Mouse (Mus musculus): ENCODE data around the gene Zfp764. TPM values are rescaled to one million over a fixed set of nuclear protein-coding genes. Genes with fewer than 3 reads are reported as not detected.
A peak's percentile ranks its signal among the peaks of the same experiment; 100 is the strongest.
"Not testable (repeated sequence)": the region's sequence is repeated elsewhere in the genome, so short reads cannot be mapped to it uniquely, and the experiment has no call there.

Gene Zfp764
- polyA plus RNA-seq, 1 experiment, result 8.5 TPM

DNA sequence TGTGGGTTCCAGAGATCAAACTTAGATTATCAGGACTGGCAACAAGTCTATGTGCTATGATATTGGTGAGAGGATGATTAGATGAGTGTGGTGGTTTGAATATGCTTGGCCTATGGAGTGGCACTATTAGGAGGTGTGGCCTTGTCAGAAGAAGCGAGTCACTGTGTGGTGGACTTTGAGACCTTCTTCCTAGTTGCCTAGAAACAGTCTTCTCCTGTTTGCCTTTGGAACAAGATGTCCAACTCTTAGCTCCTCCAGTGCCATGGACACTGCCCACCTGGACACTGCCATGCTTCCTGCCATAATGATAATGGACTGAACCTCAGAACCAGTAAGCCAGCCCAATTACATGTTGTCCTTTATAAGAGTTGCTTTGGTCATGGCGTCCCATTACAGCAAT, 19.3 kb upstream of the Zfp764 start:
- TF ChIP-seq CTCF (IDR thresholded peaks at IDR 0.05; ENCODE audit: low read depth, low read length) (no peak), POLR2A (IDR thresholded peaks at IDR 0.05; ENCODE audit: borderline replicate concordance, low read depth, low read length) (no peak)
- Histone ChIP-seq H3K4me1 (ENCODE audit: control insufficient read depth, insufficient read depth, low read length) (0 out of 2 replicates have a peak, but pooled peaks cover 2% of the 10 kb centered on the region), H3K27ac (ENCODE audit: insufficient read depth, low read depth, low read length) (no peak overlapping the region), H3K4me3 (ENCODE audit: insufficient read depth, low read length) (no peak overlapping the region)

DNA sequence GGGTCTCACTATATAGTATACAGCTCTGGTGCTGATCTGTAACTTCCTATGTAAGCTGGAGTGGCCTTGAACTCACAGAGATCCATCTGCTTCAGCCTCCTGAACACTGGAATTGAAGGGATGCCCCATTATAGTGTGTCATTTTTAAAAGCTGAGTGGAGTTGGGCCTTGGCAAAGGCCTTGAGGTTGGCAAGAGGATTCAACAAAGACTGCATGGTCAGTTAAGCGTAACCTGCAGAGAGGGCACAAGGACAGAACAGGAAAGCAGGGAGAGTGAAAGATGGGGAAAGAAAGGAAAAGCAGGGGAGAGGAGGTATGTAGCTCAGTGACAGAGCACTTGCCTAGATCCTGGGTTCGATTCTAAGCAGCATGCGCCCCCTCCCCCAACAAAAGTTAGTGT, 18.7 kb upstream of the Zfp764 start:
- Histone ChIP-seq H3K27ac (ENCODE audit: insufficient read depth, low read depth, low read length) (no peak overlapping the region), H3K4me3 (ENCODE audit: insufficient read depth, low read length) (no peak overlapping the region), H3K4me1 (ENCODE audit: control insufficient read depth, insufficient read depth, low read length) (0 out of 2 replicates have a peak, but pooled peaks cover 4% of the 10 kb centered on the region)
- no peak for TF ChIP-seq POLR2A (IDR thresholded peaks at IDR 0.05; ENCODE audit: borderline replicate concordance, low read depth, low read length)

DNA sequence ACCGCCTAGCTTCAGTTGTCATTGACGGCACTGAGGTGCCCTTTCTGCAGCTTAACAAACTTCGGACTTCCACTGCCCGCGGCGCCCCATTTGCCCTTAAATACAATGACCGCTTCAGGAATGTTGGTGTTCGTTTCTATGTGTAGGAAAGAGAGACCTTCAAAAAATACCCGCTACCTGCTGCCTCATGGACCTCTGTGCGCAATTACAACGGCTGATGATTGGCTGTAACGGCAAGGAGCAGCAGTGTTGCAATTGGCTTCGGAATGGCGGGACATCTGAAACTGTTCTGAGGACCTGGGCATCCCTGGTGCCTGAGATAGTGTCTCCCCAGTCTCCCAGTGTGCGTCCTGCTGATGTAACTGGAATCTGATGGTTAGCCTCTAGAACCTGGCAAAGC, 15.6 kb upstream of the Zfp764 start:
- H3K27ac ChIP-seq (ENCODE audit: insufficient read depth, low read depth, low read length), result no peak overlapping the region
- peak overlapping the region; percentile 82 for H3K4me3 ChIP-seq (ENCODE audit: insufficient read depth, low read length)
- 0 out of 2 replicates have a peak, but pooled peaks cover 4% of the 10 kb centered on the region for H3K4me1 ChIP-seq (ENCODE audit: control insufficient read depth, insufficient read depth, low read length)
- no peak for TF ChIP-seq POLR2A (IDR thresholded peaks at IDR 0.05; ENCODE audit: borderline replicate concordance, low read depth, low read length)
- TF ChIP-seq CTCF (IDR thresholded peaks at IDR 0.05; ENCODE audit: low read depth, low read length), result no peak

DNA sequence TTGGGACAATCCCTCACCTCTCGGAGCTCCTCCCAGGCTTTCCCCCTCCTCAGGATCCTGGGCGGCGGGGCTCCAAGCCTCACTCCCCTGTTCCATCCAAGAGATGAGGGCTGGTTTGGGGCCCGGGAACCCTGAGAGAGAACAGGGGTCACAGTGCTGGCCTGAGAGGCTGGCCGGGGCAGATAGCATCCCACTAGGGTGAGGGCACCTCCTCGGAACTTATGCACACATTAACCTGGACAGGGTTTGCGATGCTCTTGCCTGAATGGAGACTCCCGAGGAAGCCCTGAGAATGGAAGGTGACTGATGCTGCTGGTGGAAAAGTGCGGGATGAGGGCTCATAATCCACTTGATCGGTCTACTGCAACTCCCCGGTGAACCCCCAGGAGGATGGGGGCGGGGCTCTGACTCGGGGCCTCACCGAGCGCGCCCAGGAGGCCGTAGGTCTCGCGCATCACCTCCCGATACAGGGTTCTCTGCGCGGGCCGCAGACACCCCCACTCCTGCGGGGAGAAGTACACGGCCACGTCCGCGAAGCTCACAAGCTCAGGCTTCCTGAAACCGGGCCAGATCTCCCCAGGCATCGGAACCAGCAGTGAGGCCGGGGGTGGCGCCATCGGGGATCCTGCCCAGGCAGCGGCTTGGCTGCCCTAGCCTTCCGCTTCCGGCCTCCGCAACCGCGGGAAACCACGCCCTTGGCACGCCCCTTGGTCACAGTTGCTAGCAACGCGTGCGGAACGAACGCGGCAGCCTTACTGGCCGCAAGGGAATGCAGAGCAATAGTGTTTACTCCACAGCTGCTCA, 15.0 kb upstream of the Zfp764 start, which contains the start of gene Zfp688:
Zfp688 (minus strand) TSS at position 681 of the 804 bp plus-strand sequence.
- no peak for TF ChIP-seq POLR2A (IDR thresholded peaks at IDR 0.05; ENCODE audit: borderline replicate concordance, low read depth, low read length)
- Histone ChIP-seq H3K27ac (ENCODE audit: insufficient read depth, low read depth, low read length) (peak within 1 kb of the TSS; percentile 38), H3K4me1 (ENCODE audit: control insufficient read depth, insufficient read depth, low read length) (0 out of 2 replicates have a peak, but pooled peaks cover 4% of the 10 kb centered on the region), H3K4me3 (ENCODE audit: insufficient read depth, low read length) (peak within 1 kb of the TSS; percentile 82)

DNA sequence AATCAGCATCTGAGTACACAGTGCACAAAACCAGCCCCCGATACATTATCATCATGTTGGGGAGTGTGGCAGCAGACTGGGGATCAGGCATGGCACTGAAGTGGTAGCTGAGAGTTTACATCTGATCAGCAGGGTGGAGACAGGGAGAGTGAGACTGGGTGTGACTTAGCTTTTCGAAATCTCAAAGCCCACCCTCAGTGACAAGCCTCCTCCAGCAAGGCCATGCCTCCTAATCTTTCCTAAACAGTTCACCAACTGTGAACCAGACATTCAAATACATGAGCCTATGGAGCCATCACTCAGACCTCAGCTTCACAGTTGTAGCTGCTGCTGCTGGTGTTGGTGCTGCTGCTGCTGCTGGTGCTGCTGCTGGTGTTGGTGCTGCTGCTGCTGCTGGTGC, 4.8 kb upstream of the Zfp764 start:
- TF ChIP-seq CTCF (IDR thresholded peaks at IDR 0.05; ENCODE audit: low read depth, low read length) (no peak), POLR2A (IDR thresholded peaks at IDR 0.05; ENCODE audit: borderline replicate concordance, low read depth, low read length) (no peak)

DNA sequence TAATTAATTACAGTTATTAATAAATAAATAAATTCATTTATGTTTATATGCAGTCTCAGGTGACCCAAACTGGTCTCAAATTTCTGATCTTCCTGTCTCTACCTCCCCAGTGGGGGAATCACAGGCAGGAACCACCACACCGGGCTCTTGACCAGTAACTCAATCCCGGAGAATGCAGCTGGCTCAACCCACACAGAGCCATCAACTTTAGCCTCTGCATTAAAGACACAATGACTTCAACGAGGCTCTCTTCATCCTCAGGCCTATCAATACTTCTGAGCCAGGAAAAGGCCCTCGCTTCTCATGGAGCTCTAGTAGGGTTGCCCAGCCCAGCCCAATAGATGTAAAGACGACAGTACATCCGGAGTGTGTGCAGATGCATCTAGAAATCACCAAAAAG, 2.5 kb downstream of the Zfp764 start:
- H3K4me3 ChIP-seq (ENCODE audit: insufficient read depth, low read length); H3K4me1 ChIP-seq (ENCODE audit: control insufficient read depth, insufficient read depth, low read length); H3K27ac ChIP-seq (ENCODE audit: insufficient read depth, low read depth, low read length): not testable (repeated sequence)

More for the DNA sequence above, 4.8 kb upstream of the Zfp764 start:
- no peak overlapping the region for H3K4me3 ChIP-seq (ENCODE audit: insufficient read depth, low read length)
- 0 out of 2 replicates have a peak, but pooled peaks cover 2% of the 10 kb centered on the region for H3K4me1 ChIP-seq (ENCODE audit: control insufficient read depth, insufficient read depth, low read length)
- H3K27ac ChIP-seq (ENCODE audit: insufficient read depth, low read depth, low read length), result no peak overlapping the region

DNA sequence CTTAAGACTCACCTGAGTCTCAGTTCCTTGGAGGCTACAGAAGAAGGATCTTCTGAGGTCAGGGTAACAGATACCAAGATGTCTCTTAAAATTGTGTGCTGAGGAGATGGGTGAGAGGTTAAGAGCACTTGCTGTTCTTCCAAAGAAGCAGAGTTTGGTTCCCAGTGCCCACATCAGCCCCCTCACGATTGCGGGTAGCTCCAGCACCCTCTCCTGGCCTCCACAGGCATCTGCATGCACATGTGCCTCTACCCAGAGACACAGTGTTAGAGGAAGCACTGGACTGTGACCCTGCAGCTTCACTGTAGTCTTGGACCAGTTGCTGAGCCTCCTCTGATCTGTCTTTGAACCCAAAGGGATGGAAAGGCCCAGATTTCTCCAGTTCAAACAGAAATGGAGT, 3.6 kb downstream of the Zfp764 start:
- H3K4me1 ChIP-seq (ENCODE audit: control insufficient read depth, insufficient read depth, low read length), result 0 out of 2 replicates have a peak, but pooled peaks cover 3% of the 10 kb centered on the region
- TF ChIP-seq POLR2A (IDR thresholded peaks at IDR 0.05; ENCODE audit: borderline replicate concordance, low read depth, low read length), result no peak
- TF ChIP-seq CTCF (IDR thresholded peaks at IDR 0.05; ENCODE audit: low read depth, low read length), result no peak
- no peak overlapping the region for H3K4me3 ChIP-seq (ENCODE audit: insufficient read depth, low read length)
- no peak overlapping the region for H3K27ac ChIP-seq (ENCODE audit: insufficient read depth, low read depth, low read length)

DNA sequence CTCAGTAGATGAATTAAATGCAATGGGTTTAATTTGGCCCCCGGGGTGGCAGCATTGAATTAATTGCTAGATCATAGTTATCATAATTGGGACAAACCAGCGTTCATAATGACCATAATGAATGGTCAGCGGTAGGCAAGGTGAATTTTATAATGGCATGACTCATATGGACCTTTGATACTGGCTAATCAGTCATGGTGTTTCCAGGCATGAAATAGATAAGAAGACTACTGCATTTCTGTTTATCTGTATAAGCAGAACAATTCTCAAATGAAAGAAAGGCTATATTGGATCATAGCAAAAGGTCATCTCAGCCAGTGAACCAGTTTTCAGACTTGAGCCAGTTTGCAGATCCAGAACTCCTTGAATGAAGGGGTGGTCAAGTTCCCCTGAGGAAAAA, 6.3 kb downstream of the Zfp764 start:
- no peak overlapping the region for H3K4me3 ChIP-seq (ENCODE audit: insufficient read depth, low read length)
- no peaks in the 10 kb centered on the region for H3K4me1 ChIP-seq (ENCODE audit: control insufficient read depth, insufficient read depth, low read length)
- no peak overlapping the region for H3K27ac ChIP-seq (ENCODE audit: insufficient read depth, low read depth, low read length)
- TF ChIP-seq POLR2A (IDR thresholded peaks at IDR 0.05; ENCODE audit: borderline replicate concordance, low read depth, low read length) (no peak), CTCF (IDR thresholded peaks at IDR 0.05; ENCODE audit: low read depth, low read length) (no peak)

DNA sequence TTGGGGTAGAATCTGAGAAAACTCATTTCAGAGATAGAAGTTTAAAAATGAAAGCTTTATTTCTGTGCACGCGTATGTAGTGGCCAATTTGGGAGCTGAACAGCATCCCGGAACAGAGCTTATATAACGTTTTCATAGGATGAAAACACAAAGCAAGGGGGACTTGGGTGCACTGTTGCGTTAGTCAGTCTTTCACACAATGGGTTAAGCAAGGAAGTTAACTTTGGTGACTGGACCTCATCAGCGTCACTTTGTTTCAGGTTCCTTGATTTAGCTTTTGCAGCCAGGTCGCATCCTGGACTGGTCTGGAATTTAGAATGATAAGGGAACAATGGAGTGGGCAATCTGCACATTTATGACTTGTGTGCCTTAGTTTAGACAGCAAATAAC, 12.7 kb downstream of the Zfp764 start:
- TF ChIP-seq CTCF (IDR thresholded peaks at IDR 0.05; ENCODE audit: low read depth, low read length), result no peak
- no peak overlapping the region for H3K27ac ChIP-seq (ENCODE audit: insufficient read depth, low read depth, low read length)
- H3K4me1 ChIP-seq (ENCODE audit: control insufficient read depth, insufficient read depth, low read length), result peaks cover 11% of the 10 kb centered on the region
- H3K4me3 ChIP-seq (ENCODE audit: insufficient read depth, low read length), result peak overlapping the region; percentile 60

DNA sequence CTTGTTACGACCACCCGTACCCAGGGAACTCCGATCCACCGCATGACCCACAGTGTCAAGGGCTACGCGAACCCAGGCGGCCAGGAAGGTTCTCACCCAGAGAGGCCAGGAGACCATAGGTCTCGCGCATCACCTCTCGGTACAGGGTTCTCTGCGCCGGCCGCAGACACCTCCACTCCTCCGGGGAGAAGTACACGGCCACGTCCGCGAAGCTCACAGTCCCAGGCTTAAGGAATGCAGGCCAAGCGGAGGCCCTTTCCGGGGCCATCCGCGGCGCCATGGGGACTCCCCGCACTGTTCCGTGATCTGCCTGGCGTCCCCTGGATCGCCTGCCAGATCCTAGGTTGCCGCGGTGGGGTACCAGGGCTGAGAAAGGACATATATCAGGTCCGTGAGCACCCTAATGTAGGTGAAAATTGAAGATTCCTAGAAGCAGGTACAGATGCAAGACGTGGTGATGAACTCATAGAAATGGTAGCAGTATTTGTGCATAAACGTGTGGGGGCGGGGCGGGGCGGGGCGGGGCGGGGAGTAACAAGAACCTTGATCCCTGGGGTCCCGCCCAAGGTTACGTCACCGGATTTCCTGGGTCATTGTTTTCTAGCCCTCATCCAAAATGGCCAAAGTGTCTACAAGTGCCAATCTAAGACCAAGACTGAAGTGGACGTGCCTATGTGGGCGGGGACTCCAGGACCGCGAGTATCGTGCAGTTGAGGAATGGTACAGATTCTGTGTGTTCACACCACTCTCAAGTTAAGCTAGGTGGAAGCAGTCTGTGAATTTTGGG, 13.3 kb downstream of the Zfp764 start, which contains the start of gene E430018J23Rik:
E430018J23Rik (minus strand) TSS at position 473 of the 787 bp plus-strand sequence.
- Histone ChIP-seq H3K27ac (ENCODE audit: insufficient read depth, low read depth, low read length) (peak within 1 kb of the TSS; percentile 53), H3K4me3 (ENCODE audit: insufficient read depth, low read length) (peak within 1 kb of the TSS; percentile 97), H3K4me1 (ENCODE audit: control insufficient read depth, insufficient read depth, low read length) (peaks cover 11% of the 10 kb centered on the region)

More for the DNA sequence above, 13.3 kb downstream of the Zfp764 start, which contains the start of gene E430018J23Rik:
- TF ChIP-seq POLR2A (IDR thresholded peaks at IDR 0.05; ENCODE audit: borderline replicate concordance, low read depth, low read length) (no peak), CTCF (IDR thresholded peaks at IDR 0.05; ENCODE audit: low read depth, low read length) (no peak)

Data from bone marrow macrophage, adult 2 months (primary cell).